Mouse (Mus musculus) hindbrain, embryonic 14.5 days (tissue): ENCODE measurements around the gene Zfp27. TPM values are rescaled to one million over a fixed set of nuclear protein-coding genes. Genes with fewer than 3 reads are reported as not detected.
"Not testable (repeated sequence)": the region's sequence is repeated elsewhere in the genome, so short reads cannot be mapped to it uniquely, and the experiment has no call there.

Experiments
- ATAC-seq: fragments of 200-750 bp; cut with Nextera tagmentation; 2 replicates; pipeline ENCODE4 v1.8.0; 2017; ENCODE audit warnings: moderate number of reproducible peaks, mild to moderate bottlenecking, moderate TSS enrichment, moderate library complexity; ENCODE audit not compliant: low FRiP score
- DNase-seq: peaks from one replicate; pipeline ENCODE4 v3.0.0-alpha.2; 2015; ENCODE audit warnings: low spot score
- H3K27ac ChIP-seq: fragments of 300-500 bp; sonication (generic); 2 replicates; pipeline ENCODE4 v1.5.1; 2014; ENCODE audit warnings: mild to moderate bottlenecking, moderate library complexity
- H3K27me3 ChIP-seq: fragments of 300-500 bp; sonication (generic); 2 replicates; pipeline ENCODE4 v1.6.1; 2014; ENCODE audit warnings: mild to moderate bottlenecking, low read length, mixed read lengths; ENCODE audit not compliant: control insufficient read depth, insufficient read depth
- H3K36me3 ChIP-seq: fragments of 300-500 bp; sonication (generic); replicated peaks from 2 replicates; pipeline ENCODE4 v1.6.1; 2014; ENCODE audit not compliant: control insufficient read depth, insufficient read depth
- H3K4me1 ChIP-seq: fragments of 300-500 bp; sonication (generic); replicated peaks from 2 replicates; pipeline ENCODE4 v1.6.1; 2014; ENCODE audit warnings: antibody characterized with exemption, low read length, mixed read lengths; ENCODE audit not compliant: control insufficient read depth, insufficient read depth
- H3K4me2 ChIP-seq: fragments of 300-500 bp; sonication (generic); replicated peaks from 2 replicates; pipeline ENCODE4 v1.6.1; 2014; ENCODE audit warnings: mild to moderate bottlenecking, moderate library complexity
- H3K4me3 ChIP-seq: fragments of 300-500 bp; sonication (generic); replicated peaks from 2 replicates; pipeline ENCODE4 v1.5.1; 2014; ENCODE audit warnings: mild to moderate bottlenecking, low read length
- H3K9ac ChIP-seq: fragments of 300-500 bp; sonication (generic); 2 replicates; pipeline ENCODE4 v1.6.1; 2014
- H3K9me3 ChIP-seq: fragments of 300-500 bp; sonication (generic); 2 replicates; pipeline ENCODE4 v1.6.1; 2016; ENCODE audit warnings: low read length; ENCODE audit not compliant: control insufficient read depth
- WGBS: fragments of 180-500 bp; shearing (Covaris S2); extraction: QIAGEN DNeasy Blood & Tissue Kit; methylation state at CpG from one replicate; pipeline ENCODE4 v1.1.7; 2014; 5-methylcytosine and 5-hydroxymethylcytosine counted together
- polyA plus RNA-seq: library from polyadenylated mRNA; unstranded; fragments of >200 nt; fragmentation: Nextera tagmentation; extraction: Ambion mirVana; gene quantifications from 2 replicates; pipeline ENCODE4 v1.2.1, GENCODE M21; 2014

Zfp27 gene
- polyA plus RNA-seq, 1 experiment from 2014 or later: 17.5 TPM

- H3K27ac ChIP-seq: no peak overlapping the region
- ATAC-seq: no peak
- no peak for DNase-seq
- H3K4me1 ChIP-seq: peaks cover 6% of the 10 kb centered on the region
- no peak overlapping the region for H3K4me2 ChIP-seq
- H3K4me3 ChIP-seq: no peak overlapping the region
- peaks cover 45% of the 10 kb centered on the region for H3K36me3 ChIP-seq
- H3K27me3 ChIP-seq: no peaks in the 10 kb centered on the region
- 95% methylated on average over 4 of the region's 4 CpGs for WGBS
- 0 out of 2 replicates have a peak, but pooled peaks cover 2% of the 10 kb centered on the region for H3K9me3 ChIP-seq
- H3K9ac ChIP-seq: no peak overlapping the region
Observed at GRCm38 (mm10) chr7:29904101-29904500, 2.3 kb downstream of the Zfp27 start.

- no peak overlapping the region for H3K9ac ChIP-seq
- H3K27ac ChIP-seq: no peak overlapping the region
- no peak overlapping the region for H3K4me2 ChIP-seq
- no peak for ATAC-seq
- H3K9me3 ChIP-seq: peaks cover 32% of the 10 kb centered on the region
- H3K36me3 ChIP-seq: peaks cover 97% of the 10 kb centered on the region
- WGBS: 98% methylated on average over 4 of the region's 4 CpGs
- H3K4me1 ChIP-seq: no peaks in the 10 kb centered on the region
- DNase-seq: no peak
- no peak overlapping the region for H3K4me3 ChIP-seq
- H3K27me3 ChIP-seq: no peaks in the 10 kb centered on the region
Observed at GRCm38 (mm10) chr7:29898351-29898750, 8.0 kb downstream of the Zfp27 start.

- Histone ChIP-seq H3K4me3 (no peak overlapping the region), H3K4me2 (no peak overlapping the region), H3K27ac (no peak overlapping the region), H3K4me1 (no peaks in the 10 kb centered on the region), H3K27me3 (no peaks in the 10 kb centered on the region), H3K9me3 (peaks cover 51% of the 10 kb centered on the region), H3K36me3 (peaks cover 82% of the 10 kb centered on the region), H3K9ac (no peak overlapping the region)
- 98% methylated on average over 4 of the region's 4 CpGs for WGBS
- ATAC-seq: no peak
- no peak for DNase-seq
Observed at GRCm38 (mm10) chr7:29892756-29893155, 13.6 kb downstream of the Zfp27 start.

GRCm38 (mm10) chr7:29890501-29890900 lies 15.9 kb downstream of the Zfp27 start:
- H3K27me3 ChIP-seq: no peaks in the 10 kb centered on the region
- DNase-seq: no peak
- no peak overlapping the region for H3K9ac ChIP-seq
- ATAC-seq: no peak
- 97% methylated on average over 7 of the region's 7 CpGs for WGBS
- no peaks in the 10 kb centered on the region for H3K4me1 ChIP-seq
- H3K4me2 ChIP-seq: no peak overlapping the region
- no peak overlapping the region for H3K27ac ChIP-seq
- peaks cover 59% of the 10 kb centered on the region for H3K36me3 ChIP-seq
- H3K4me3 ChIP-seq: no peak overlapping the region
- H3K9me3 ChIP-seq: peaks cover 66% of the 10 kb centered on the region

GRCm38 (mm10) chr7:29880916-29881315 lies 25.5 kb downstream of the Zfp27 start:
- DNase-seq (no peak), ATAC-seq (no peak)
- no peaks in the 10 kb centered on the region for H3K27me3 ChIP-seq
- H3K4me2 ChIP-seq: no peak overlapping the region
- H3K9me3 ChIP-seq: peaks cover 21% of the 10 kb centered on the region
- H3K9ac ChIP-seq: no peak overlapping the region
- H3K27ac ChIP-seq: no peak overlapping the region
- no peaks in the 10 kb centered on the region for H3K4me1 ChIP-seq
- WGBS: 93% methylated on average over 7 of the region's 7 CpGs
- H3K4me3 ChIP-seq: no peak overlapping the region
- H3K36me3 ChIP-seq: peaks cover 25% of the 10 kb centered on the region

GRCm38 (mm10) chr7:29880056-29880455 lies 26.3 kb downstream of the Zfp27 start:
- Histone ChIP-seq H3K9ac (no peak overlapping the region), H3K36me3 (peaks cover 34% of the 10 kb centered on the region), H3K27ac (no peak overlapping the region), H3K4me1 (no peaks in the 10 kb centered on the region), H3K27me3 (no peaks in the 10 kb centered on the region), H3K4me3 (no peak overlapping the region), H3K4me2 (no peak overlapping the region), H3K9me3 (peaks cover 25% of the 10 kb centered on the region)
- DNase-seq: no peak
- ATAC-seq: no peak
- WGBS: 78% methylated on average over 7 of the region's 7 CpGs

GRCm38 (mm10) chr7:29877561-29877960 lies 28.8 kb downstream of the Zfp27 start:
- DNase-seq: not testable (repeated sequence)

GRCm38 (mm10) chr7:29874256-29874655 lies 32.1 kb downstream of the Zfp27 start:
- no peaks in the 10 kb centered on the region for H3K4me1 ChIP-seq
- no peak overlapping the region for H3K9ac ChIP-seq
- no peak overlapping the region for H3K4me2 ChIP-seq
- peaks cover 62% of the 10 kb centered on the region for H3K36me3 ChIP-seq
- H3K9me3 ChIP-seq: peaks cover 63% of the 10 kb centered on the region
- H3K27ac ChIP-seq: no peak overlapping the region
- no peak overlapping the region for H3K4me3 ChIP-seq
- 97% methylated on average over 10 of the region's 10 CpGs for WGBS
- ATAC-seq: no peak
- H3K27me3 ChIP-seq: no peaks in the 10 kb centered on the region
- DNase-seq: no peak

More at GRCm38 (mm10) chr7:29877561-29877960, 28.8 kb downstream of the Zfp27 start:
- not testable (repeated sequence) for H3K4me1 ChIP-seq, H3K27ac ChIP-seq, H3K9ac ChIP-seq, H3K4me2 ChIP-seq, ATAC-seq, H3K4me3 ChIP-seq, H3K27me3 ChIP-seq
- 91% methylated on average over 9 of the region's 9 CpGs for WGBS
- Histone ChIP-seq H3K36me3 (peaks cover 52% of the 10 kb centered on the region), H3K9me3 (peaks cover 44% of the 10 kb centered on the region)

GRCm38 (mm10) chr7:29861660-29862059 lies 44.7 kb downstream of the Zfp27 start:
- peaks cover 9% of the 10 kb centered on the region; the same call in 1 of the 2 replicates for H3K36me3 ChIP-seq
- no peaks in the 10 kb centered on the region for H3K9me3 ChIP-seq
- H3K9ac ChIP-seq: no peak overlapping the region
- no peaks in the 10 kb centered on the region for H3K27me3 ChIP-seq
- H3K4me1 ChIP-seq: peaks cover 9% of the 10 kb centered on the region
- ATAC-seq: no peak
- H3K27ac ChIP-seq: no peak overlapping the region
- WGBS: 83% methylated on average over 7 of the region's 7 CpGs
- H3K4me3 ChIP-seq: no peak overlapping the region
- no peak overlapping the region for H3K4me2 ChIP-seq
- DNase-seq: no peak
